23 mouse cellular contexts compared by ENCODE assay signal in the genomic region with DNA sequence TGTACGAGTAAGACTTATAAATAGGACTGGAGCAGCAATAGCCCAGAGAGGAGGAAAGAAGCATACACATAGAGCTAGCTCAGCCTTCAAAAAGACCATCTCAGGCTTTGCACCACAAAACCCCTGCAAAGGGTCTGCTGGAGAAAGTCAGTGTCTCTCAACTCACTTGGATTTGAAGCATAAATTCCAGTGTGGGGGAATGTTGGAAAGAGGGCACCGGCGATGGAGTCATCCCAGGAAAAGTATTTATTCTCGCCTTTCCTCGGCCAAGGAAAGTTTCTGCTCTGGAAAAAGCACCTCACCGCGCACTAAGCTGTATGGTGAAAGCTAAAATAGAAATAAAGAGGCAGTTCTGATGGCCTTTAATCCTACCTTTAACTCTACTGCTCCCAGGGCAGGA. TPM values are rescaled to one million over a fixed set of nuclear protein-coding genes. Genes with fewer than 3 reads are reported as not detected.
DNase-seq lines count a peak whose midpoint lies in the region; ATAC-seq and TF ChIP-seq lines count a peak whose summit lies in the region.
"Had no signal": no experiment of that assay in that cellular context is flagged by ENCODE, and none has a peak within 500 bp of the region (broad histone marks: within the 10 kb centered on the region; RNA-seq: fewer than 3 reads in every experiment).

No protein-coding gene starts in this region.

- no peak overlapping the region for H3K4me3 ChIP-seq in left cerebral cortex, adult 2 months
- H3K4me3 ChIP-seq: embryonic facial prominence, embryonic 10.5 days; embryonic facial prominence, embryonic 12.5 days; forebrain, embryonic 13.5 days; forebrain, embryonic 15.5 days had no signal

- H3K27ac ChIP-seq in left cerebral cortex, adult 2 months = peak overlapping the region; percentile 40; the same call in 1 of the 2 replicates
- H3K27ac ChIP-seq: embryonic facial prominence, embryonic 10.5 days; embryonic facial prominence, embryonic 12.5 days; forebrain, embryonic 13.5 days; forebrain, embryonic 15.5 days had no signal

- no peak for DNase-seq in frontal cortex, adult 2 months (ENCODE audit: extremely low spot score in 1 of 2, low spot score in 1 of 2)
- DNase-seq in left cerebral cortex, adult 2 months (ENCODE audit: extremely low spot score in 1 of 2, low spot score in 2 of 2) = no peak
- no peak for DNase-seq in left cerebral cortex, postnatal 10 days (ENCODE audit: extremely low spot score in 1 of 2, low spot score in 2 of 2)
- DNase-seq in right cerebral cortex, adult 18-20 months = peak; percentile 19
- no peak for DNase-seq in right cerebral cortex, postnatal 14 days
- DNase-seq: adrenal gland, adult 8-10 months; adrenal gland, postnatal 14 days; adrenal gland, postnatal 36 days; B cell, adult 2 months; cerebellum, adult 11-12 months; cerebellum, adult 2 months; cerebellum, adult 9-10 months; cerebellum, postnatal 10 days; cerebellum, postnatal 25 days had no signal

- intact Hi-C loops in left cerebral cortex, adult 2 months (cut with DNase I) = no loop called here
- intact Hi-C loops in left cerebral cortex, postnatal 10 days (cut with DNase I) = no loop called here

- peak; percentile 42; the same call in 1 of the 2 replicates for ATAC-seq in frontal cortex, adult (ENCODE audit: low TSS enrichment)
- ATAC-seq: activated CD4-positive, CD25-positive, alpha-beta regulatory T cell, adult 4 months; CD4-positive, CD25-positive, alpha-beta regulatory T cell, adult 4 months; forebrain, embryonic 13.5 days; forebrain, embryonic 15.5 days; Patski had no signal

- TF ChIP-seq CTCF in left cerebral cortex, adult 2 months (IDR thresholded peaks at IDR 0.05) = no peak

RNA-seq across cellular contexts. Expression of gene Cemip, which starts 32.4 kb away (rescaled TPM):
- 5.3 and 6.1 TPM in 2 replicates for polyA plus RNA-seq in frontal cortex, adult 2 months (2012; rRNA removed)
- 10 to 100 TPM; 16.3 to 16.9 TPM for total RNA-seq in left cerebral cortex, adult 2 months (2021)
- 10 to 100 TPM; 29.6 to 32.6 TPM for total RNA-seq in left cerebral cortex, postnatal 10 days (2021)
- polyA plus RNA-seq: G1E had no signal
